Mouse (Mus musculus) heart, postnatal 4 days (tissue): Measurements from ENCODE around the gene Adamts18. TPM values are rescaled to one million over a fixed set of nuclear protein-coding genes. Genes with fewer than 3 reads are reported as not detected.
A peak's percentile ranks its signal among the peaks of the same experiment; 100 is the strongest.
"Not testable (repeated sequence)": the region's sequence is repeated elsewhere in the genome, so short reads cannot be mapped to it uniquely, and the experiment has no call there.

Source experiments
- DNase-seq: peaks from one replicate; pipeline ENCODE4 v3.0.0; 2021
- total RNA-seq, 2 experiments: library from RNA; stranded (reverse); gene quantifications; 2 replicates each; pipeline ENCODE4 v1.2.3; 2021

The Adamts18 gene
- total RNA-seq, 2 experiments from 2014 or later: 0.12 to 0.20 TPM

DNA sequence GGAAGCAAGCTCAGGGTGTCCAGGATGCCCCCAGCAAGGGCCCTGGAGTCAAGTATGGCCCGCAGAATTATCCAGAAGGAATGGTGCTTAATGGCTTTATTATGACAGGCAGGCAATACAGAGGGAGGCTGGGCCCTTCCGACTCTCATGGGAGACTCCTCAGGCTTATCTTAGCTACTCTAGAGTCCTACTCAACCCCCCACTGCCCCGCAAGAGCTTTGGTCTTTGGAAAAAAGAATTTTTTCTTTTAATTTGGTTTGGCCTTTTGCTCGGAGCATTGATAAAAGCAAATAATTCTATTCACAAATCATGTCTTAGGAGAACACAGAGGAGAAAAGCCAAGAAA, 11.0 kb downstream of the Adamts18 start:
- DNase-seq: no peak

DNA sequence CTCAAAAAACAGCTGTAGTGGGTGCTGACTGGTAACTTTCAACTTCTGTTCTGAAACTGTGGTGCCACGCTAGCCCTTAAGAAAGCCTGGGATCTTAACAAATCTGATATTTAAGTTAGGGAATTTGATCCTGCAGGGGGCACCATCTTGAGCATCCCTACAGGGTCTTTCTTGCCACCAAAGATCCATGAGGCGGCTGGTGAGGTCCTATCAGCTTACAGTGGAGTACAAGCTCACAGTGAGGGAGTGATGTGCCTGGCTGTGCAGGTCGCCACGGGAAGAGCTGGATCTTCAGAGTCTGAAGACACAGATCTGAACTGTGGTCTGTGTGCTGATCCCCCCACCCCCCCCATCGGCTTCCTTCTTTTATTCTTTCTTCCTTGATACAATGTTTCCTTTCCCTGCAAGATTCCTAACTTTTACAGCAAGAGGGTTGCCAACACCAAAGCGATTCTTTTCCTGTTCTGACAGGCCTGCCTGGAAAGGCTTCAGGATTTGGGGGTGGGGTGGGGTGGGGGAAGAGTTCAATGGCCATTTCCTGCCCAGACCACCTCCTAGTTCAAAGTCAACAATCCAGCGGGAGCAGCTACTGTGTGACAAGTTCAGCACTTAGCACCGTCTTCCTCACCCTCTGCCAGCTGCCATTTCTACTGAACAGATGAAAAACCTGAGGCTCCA, 11.5 kb downstream of the Adamts18 start:
- DNase-seq: no peak

DNA sequence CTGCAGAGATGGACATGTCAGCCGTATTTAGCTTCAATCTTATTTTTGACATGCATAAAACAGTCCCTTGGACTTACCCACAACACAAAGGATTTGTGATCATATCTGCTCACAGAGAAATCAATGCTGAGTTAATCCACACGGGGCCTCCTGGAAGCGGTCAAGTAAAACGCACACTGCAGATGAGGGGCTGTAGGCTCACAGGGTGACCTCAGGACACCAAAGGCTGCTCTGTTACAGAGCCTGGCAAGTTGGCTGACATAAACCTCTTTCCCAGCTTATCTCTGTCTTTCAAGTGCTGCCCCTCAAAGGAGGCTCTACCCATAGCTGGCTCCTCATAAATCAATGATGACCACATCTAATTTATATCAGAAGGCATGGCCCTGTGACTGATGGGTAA, 14.9 kb downstream of the Adamts18 start:
- no peak for DNase-seq

DNA sequence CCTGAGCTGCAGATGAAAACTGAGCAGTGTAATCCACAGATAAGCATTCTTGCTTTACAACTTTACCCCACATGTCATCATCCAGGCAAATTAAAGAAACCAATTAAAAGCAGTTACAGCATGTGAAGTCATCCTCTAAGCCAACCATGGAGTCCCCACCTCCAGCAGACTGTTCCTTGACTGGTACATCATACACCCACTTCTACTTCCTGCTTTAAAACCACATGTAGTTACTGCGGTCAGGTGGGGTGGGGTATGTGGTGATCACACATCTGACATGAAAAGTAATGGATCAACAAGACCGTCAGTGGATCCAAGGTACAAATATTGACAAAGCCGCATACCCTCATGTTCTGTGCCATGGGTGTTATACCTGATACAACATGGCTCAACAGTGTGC, 21.3 kb downstream of the Adamts18 start:
- no peak for DNase-seq

DNA sequence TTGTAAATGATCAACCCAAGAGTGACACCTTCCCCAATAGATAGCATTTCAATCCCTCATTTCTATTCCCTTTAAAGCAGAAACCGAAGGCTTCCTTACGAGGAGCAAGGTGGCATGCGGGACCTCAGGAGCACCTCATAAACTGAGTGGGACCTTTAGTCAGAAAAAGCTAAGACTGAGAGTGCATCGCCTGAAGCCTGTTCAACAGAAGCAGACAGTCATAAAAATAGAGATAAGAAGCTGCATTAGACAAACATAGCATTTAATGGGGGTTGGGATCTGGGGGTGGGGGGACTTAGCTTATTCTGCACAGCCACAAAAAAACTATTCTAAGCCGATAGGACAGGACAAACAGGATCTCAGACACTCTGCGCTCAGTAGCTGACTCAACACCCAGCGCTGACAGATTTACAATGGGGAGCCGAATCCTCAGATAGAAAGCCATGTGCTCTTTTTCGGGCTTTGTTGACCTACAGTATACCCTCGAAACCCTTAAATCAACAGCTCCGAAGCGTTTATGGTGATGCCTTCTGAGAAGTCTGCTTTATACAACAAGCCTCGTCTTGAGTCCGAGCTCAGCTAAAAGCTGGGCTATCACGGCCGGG, 27.5 kb downstream of the Adamts18 start:
- DNase-seq: no peak

DNA sequence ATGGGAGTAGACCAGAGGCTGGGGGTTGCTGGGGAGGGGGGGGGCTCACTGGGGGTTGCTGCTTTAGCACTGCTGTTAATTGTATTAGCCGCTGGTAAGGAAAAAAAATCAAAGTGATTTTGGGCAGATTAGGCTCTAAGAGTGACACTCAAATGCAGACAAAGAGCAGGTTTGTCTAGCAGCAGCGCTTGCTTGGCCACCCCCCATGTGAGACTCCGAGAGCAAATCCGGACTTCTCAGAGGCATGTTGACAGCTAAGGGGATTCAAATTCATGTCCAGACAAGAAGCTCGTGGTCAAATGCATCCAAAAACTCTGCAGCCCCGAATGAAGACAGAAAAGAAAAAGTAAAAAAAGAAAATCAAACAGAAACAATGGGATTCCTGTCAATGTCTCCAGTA, 34.6 kb downstream of the Adamts18 start:
- DNase-seq: no peak

DNA sequence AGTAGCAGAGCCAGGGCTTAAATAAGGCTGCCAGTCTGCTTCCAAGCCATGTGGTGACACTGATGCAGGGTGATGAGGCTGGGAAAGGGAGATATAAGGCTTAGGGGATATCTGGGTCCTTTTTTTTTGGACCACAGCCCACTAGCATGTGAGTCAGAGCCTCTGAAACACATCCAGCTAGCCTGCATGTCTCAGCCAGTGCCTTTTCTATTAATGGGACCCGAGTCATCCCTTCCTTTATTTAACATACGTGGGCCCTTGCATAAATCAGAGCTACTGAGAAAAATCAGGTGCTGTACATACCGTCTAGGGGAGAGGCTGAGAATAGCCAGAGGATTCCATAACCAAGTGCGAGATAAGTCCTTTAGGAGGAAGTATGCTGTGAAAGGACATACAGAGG, 37.0 kb downstream of the Adamts18 start:
- DNase-seq: no peak

DNA sequence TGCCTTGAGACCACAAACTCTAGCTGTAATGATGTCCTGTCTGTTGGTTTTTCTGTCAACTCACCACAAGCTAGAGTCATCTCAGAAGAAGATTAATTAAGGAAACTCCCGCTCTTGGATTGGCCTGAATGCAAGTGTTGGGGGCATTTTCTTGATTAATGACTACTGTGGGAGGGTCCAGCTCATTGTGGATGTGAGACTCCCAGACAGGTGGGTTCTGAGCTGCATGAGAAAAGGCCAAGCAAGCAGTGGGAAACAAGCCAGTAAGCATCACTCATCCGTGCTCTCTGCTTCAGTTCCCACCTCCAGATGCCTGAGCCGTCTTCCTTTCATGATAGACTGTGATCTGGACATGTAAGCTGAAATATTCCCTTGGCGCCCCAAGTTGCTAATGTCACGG, 38.6 kb downstream of the Adamts18 start:
- no peak for DNase-seq

DNA sequence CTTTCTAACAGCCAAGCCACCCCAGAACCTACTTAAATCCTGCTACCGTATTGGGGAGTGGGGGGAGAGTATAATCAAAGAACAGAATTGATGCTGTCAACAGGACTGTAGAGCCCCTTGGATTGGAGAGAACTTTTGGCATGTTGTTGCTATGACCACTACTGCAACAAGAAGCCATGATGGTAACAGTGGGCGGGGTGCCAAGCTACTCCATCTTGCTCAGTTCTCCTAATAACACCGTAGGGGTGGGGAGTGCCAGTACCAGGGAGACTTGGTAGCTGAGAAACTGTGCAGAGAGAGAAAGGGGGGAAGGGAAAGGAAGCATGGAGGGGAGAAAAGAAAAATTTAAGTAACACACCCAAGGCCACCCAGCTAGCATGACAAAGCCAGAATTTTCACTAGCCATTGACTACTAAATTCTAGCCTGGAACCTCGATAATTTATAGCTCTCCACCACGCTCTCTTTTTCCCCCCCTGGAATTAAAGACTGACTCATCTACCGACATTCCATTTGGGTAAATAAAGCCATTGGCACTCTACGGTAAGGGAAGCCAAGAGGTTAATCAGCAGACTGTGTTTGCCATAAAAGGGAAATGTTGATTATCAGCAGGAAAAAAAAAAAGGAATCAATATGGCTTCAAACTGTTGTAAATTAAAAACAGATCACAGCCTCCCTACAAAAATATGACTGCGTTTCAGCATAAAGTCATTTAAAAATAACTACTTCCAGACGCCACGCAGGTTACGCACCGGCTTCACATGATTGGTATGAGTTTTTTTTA, 44.5 kb downstream of the Adamts18 start:
- no peak for DNase-seq

DNA sequence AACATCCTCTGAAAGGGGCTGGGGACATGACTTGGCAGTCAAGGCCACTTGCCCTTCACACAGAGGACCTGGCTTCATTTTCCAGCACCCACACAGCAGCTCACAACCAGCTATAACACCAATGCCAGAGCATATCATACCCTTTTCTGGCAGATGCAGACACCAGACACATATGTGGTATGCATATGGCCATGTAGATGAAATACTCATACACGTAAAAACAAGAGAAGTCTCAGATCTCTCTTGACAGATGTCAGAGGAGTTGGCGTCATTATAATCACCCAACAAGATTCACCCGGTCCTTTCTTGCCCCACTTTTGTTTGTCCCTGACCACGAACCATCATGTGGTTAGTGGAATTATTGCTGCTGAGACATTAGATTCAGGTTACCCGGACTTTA, 47.0 kb downstream of the Adamts18 start:
- no peak for DNase-seq

DNA sequence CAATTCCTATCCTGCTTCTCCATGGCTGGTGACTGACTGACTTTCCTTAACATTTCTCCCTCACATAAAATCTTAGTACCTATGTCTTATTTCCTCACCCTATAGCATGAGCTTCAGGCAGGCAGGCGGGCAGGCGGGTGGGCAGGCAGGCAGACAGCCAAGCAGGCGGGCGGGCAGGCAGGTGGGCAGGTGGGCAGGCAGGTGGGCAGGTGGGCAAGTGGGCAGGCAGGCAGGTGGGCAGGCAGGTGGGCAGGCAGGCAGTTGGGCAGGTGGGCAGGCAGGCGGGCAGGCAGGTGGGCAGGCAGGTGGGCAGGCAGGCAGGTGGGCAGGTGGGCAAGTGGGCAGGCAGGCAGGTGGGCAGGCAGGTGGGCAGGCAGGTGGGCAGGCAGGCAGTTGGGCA, 48.0 kb downstream of the Adamts18 start:
- not testable (repeated sequence) for DNase-seq

DNA sequence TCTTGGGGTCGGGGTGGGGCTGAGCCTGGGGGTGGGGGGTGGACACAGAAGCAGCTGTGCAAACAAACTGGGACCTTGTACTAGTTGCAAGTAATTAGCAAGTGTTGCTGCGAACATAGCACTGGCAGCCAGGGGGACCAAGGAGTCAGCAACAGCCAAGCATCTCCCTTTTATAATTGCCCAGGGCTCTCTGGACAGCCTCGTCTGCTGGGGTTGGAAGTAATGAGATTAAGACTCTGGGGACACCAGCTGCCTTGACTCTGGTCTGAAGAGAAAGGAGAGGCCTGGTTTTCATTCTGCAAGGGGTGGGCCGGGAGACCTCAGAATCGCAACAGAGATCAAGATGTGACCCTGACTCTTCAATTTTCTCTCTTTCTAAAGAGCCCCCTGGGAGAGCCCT, 49.0 kb downstream of the Adamts18 start:
- DNase-seq: no peak

DNA sequence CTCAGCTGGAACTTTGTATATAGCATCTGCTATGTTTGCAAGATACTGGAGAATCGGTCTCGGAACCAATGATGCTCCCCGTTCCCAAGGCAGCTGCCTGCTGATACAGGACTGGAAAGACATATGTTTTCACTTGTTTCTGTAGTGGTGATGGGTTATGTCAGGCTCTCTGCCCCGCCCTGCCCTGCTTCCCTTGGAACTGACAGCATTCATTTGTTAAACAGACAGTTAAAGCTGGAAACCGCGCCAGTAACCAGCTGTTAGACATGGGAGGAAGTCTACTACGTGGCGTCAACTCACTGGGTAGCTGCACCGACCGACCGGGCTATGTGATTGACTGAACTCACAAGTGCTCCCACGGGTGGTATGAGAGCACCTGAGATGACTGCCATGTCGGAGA, 56.7 kb downstream of the Adamts18 start:
- DNase-seq: peak; percentile 74

DNA sequence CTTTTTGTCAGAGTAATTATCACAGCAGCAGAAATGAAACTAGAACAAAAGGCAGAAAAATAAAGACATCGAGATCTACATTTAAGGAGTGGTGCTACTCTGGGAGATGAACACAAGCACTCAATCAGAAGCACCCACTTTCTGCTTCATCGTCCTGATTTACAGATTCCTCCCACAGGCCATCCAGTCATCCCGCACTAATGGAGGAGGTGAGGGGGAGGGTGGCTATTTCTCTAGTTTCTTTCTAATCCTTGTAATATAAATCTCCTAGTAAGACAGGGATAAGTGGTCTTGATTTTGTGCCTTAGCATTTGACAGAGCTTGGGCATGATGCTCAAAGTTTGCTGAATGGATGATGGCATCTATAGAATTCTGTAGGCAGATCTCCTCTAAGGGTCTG, 57.5 kb downstream of the Adamts18 start:
- no peak for DNase-seq

DNA sequence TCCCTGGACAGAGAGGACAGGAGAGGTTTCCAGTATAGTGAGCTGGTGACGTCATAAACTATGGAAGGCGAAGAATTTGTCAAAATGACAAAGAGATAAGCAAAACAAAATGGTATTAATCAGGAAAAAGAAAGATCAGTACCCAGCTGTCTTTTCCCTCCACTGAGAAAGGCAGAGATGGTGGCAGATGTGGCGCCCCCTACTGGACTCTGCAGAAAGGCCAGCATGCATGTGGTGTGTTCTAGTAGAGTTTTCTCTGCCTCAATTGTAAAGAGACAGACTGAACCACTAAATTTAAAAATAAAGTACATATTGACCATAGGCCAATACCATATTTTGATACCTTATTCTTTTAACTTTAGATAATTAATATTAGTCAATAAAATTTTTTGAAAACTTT, 64.8 kb downstream of the Adamts18 start:
- no peak for DNase-seq

DNA sequence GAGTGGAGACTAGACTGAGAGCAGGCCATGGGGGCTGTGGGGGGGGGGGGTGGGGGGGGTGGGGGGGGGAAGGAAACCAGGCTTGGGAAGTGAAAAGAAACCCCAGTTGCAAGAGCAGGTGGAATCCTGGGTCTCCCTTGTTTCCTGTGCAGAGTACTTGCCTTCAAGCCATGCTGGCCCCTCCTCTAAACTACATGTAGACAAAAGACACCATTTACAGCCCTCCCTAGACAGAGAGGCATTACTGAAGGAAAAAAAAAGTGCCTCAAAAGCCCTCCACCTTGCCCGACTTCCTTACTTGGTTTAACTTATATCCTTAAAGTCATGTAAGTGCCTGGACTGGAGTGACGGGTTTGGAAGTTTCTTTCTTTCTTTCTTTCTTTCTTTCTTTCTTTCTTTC, 67.0 kb downstream of the Adamts18 start:
- DNase-seq: no peak

DNA sequence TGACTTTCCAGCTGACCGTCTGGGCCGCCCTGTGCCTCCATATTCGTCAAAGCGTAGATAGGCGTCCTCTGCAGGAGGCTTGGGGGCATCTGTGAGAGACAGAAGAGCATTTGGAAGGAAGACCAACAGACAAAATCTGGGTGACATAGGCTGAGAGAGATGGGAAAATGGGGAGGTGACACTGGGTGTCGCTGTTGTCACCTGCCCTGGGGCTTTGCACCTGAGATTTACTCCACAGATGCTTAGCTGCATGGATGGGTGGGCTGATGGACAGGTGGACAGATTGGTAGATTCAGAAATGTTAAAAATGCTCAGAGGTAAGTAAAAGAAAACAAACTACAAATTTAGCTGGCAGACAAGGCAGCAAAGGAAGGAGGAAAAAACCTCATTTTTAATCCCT, 73.2 kb downstream of the Adamts18 start:
- no peak for DNase-seq

DNA sequence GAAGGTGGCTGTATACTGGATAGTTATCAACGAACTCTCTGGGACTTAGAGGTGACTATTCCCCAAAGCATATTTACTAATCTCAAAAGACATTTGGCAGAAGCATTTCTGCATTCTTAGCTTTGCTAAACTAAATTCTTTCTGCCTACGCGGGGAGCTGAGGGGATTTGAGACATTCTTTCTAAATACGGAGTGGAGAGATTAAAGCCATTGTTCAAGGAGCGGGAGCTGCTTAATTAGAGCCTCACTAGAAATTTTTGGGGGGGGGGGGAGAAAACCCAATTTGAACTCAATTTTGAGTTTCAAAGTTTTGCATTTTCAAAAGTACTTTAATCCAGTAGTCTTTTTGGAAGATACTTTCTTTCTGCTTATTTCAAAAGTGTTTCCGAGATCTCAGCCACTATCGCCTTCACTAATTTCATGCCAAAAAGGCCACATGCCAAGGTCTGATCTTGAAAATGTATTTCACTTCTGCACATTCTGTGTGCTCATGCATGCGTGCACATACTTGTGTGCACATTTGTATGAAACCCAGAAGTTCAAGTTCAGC, 79.6 kb downstream of the Adamts18 start:
- DNase-seq: no peak

DNA sequence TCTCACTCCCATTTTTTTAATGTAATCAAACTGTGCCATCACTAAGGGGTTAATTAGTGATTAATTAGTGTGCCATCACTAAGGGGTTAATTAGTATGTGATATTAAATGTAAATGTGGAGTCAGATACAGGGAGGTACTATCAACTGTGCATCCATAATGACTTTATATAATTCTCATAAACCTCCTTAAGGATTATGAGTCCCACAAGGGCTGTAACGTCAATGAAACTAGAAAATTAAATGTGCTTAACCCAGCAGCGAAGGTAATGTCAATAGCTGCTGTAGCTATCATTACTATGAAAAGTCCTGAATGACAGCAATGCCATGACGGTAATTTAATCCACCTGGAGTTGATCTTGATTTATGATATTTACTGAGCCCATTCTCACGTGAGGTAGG, 83.4 kb downstream of the Adamts18 start:
- no peak for DNase-seq

DNA sequence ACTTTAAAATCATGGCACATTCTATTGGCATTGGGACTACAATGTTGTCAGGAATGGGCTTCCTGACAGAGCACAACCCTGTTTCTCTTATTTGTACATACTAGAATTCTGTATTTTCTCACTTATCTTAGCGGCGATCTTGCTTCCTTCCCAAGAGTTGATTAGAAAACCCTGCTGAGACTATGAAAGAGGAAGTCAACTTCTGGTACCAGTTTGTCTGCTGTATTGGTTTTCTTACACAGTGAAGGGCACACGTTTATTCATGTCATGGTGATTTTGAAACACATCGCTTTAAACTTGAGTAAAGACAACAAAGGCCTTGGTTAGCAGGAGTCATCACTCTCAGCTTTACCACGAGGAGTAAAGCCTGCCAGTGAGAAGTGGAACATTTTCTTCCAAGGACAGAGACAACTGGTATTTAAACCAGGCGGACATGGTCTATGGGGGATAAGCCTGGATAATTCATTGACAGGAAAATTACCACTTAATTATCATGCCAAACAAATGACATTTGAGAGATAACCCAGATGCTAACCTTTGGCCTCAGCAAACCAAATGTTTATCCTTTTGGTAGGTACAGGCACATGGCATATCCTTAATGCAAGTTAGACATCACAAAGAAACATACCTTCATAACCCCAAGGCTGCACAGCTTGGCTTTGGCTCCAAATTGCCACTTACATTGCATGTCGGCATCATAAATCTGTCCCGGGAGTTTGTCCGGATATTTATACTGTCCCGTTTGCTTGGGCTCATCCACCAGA, 84.8 kb downstream of the Adamts18 start:
- no peak for DNase-seq

DNA sequence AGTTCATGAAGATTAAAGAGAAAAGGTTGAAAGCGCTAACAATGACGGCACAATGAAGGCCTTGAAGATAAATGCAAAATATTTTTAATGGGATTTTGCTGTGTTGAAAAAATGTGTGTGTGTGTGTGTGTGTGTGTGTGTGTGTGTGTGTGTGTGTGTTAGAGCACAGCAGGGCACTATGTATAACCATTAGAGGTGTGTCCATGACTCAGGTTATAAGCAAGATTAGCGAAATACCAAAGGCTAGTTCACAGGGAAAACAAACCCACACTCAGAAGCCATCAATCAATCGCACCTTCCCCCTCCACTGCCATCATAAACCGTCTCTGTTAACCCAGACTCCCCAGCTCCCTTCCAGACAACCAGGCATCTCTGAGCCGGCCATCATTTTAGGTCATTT, 86.4 kb downstream of the Adamts18 start:
- DNase-seq: no peak

DNA sequence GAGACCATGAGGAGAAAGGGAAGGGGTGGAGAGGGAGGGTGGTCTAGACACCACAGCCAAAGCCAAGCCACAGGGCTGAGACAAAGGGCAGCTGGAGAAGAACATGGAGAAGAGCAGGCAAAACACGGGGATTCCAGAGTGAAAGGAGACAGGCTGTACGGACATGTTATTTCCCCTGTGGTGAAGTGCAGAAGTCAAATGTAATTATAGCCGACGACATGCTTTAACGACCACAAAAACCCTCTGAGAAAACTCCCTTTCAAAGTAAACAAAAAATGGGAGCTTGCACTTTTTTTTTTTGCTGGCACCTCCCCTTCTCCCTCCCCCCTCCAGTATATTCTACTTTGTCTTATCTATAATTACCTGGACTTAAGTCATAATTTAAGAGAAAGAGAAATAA, 92.7 kb downstream of the Adamts18 start:
- DNase-seq: no peak

DNA sequence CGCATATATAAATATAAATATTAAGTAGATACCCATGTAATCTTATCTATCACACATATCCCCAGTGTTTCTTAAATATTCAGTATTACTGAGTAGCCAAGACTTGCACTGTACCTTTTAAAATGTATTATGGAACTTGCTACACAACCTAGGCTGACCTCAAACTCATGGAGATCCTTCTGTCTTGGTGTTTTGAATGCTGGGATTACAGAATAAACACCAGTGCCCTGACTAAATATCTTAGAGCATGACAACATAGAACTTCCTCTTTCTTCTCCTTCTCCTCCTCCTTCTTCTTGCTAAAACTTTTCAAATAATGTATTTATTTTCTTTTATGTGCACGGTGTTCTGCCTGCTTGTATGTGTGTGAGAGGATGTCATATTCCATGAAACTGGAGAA, 95.4 kb downstream of the Adamts18 start:
- no peak for DNase-seq
